Mouse (Mus musculus): ENCODE measurements around the gene Clcnka. TPM values are rescaled to one million over a fixed set of nuclear protein-coding genes. Genes with fewer than 3 reads are reported as not detected.

Gene Clcnka
- total RNA-seq, 2 experiments from 2014 or later, result 0.36 TPM; not detected in 1

GRCm38 (mm10) chr4:141389366-141390150 is 9.0 kb downstream of the Clcnka start:
- intact Hi-C loops (cut with DNase I), result no loop called here
- no peak for TF ChIP-seq CTCF (IDR thresholded peaks at IDR 0.05)
- Histone ChIP-seq H3K27ac (no peak overlapping the region), H3K4me3 (no peak overlapping the region)
- DNase-seq (ENCODE audit: extremely low spot score in 1 of 2, low spot score in 2 of 2), result no peak

- DNase-seq (ENCODE audit: extremely low spot score in 1 of 2, low spot score in 2 of 2), result no peak
- TF ChIP-seq CTCF (IDR thresholded peaks at IDR 0.05), result no peak
- no peak overlapping the region for H3K27ac ChIP-seq
- intact Hi-C loops (cut with DNase I), result no loop called here
- H3K4me3 ChIP-seq, result no peak overlapping the region
Observed at GRCm38 (mm10) chr4:141387933-141388332, 10.6 kb downstream of the Clcnka start.

- peak; percentile 43 to 77 for DNase-seq (ENCODE audit: extremely low spot score in 1 of 2, low spot score in 2 of 2)
- peak; percentile 87 for TF ChIP-seq CTCF (IDR thresholded peaks at IDR 0.05)
- Histone ChIP-seq H3K4me3 (no peak overlapping the region), H3K27ac (no peak overlapping the region)
- intact Hi-C loops (cut with DNase I), result no loop called here
Observed at GRCm38 (mm10) chr4:141387093-141387784, 11.3 kb downstream of the Clcnka start.

GRCm38 (mm10) chr4:141386150-141386549 is 12.4 kb downstream of the Clcnka start:
- H3K27ac ChIP-seq, result no peak overlapping the region
- DNase-seq (ENCODE audit: extremely low spot score in 1 of 2, low spot score in 2 of 2), result no peak
- no peak overlapping the region for H3K4me3 ChIP-seq
- TF ChIP-seq CTCF (IDR thresholded peaks at IDR 0.05), result peak; percentile 10
- intact Hi-C loops (cut with DNase I), result no loop called here

GRCm38 (mm10) chr4:141385275-141385674 is 13.2 kb downstream of the Clcnka start:
- Histone ChIP-seq H3K27ac (no peak overlapping the region), H3K4me3 (no peak overlapping the region)
- DNase-seq (ENCODE audit: extremely low spot score in 1 of 2, low spot score in 2 of 2), result no peak
- TF ChIP-seq CTCF (IDR thresholded peaks at IDR 0.05), result peak; percentile 81
- intact Hi-C loops (cut with DNase I), result loop anchor here (2.0 kb wide), 2 partner anchors 190 to 468 kb away; no protein-coding TSS in a partner anchor

GRCm38 (mm10) chr4:141382406-141382805 is 16.1 kb downstream of the Clcnka start:
- DNase-seq (ENCODE audit: extremely low spot score in 1 of 2, low spot score in 2 of 2), result no peak
- intact Hi-C loops (cut with DNase I), result no loop called here
- no peak for TF ChIP-seq CTCF (IDR thresholded peaks at IDR 0.05)
- Histone ChIP-seq H3K4me3 (no peak overlapping the region), H3K27ac (no peak overlapping the region)

GRCm38 (mm10) chr4:141379674-141380073 is 18.9 kb downstream of the Clcnka start:
- Histone ChIP-seq H3K27ac (no peak overlapping the region), H3K4me3 (no peak overlapping the region)
- TF ChIP-seq CTCF (IDR thresholded peaks at IDR 0.05), result no peak
- DNase-seq (ENCODE audit: extremely low spot score in 1 of 2, low spot score in 2 of 2), result no peak
- intact Hi-C loops (cut with DNase I), result no loop called here

- TF ChIP-seq CTCF (IDR thresholded peaks at IDR 0.05), result no peak
- no peak overlapping the region for H3K4me3 ChIP-seq
- intact Hi-C loops (cut with DNase I), result no loop called here
- no peak for DNase-seq (ENCODE audit: extremely low spot score in 1 of 2, low spot score in 2 of 2)
- no peak overlapping the region for H3K27ac ChIP-seq
Observed at GRCm38 (mm10) chr4:141372426-141372825, 26.1 kb downstream of the Clcnka start.

GRCm38 (mm10) chr4:141367997-141368791 is 30.3 kb downstream of the Clcnka start, which contains the start of gene Fam131c:
Gene Fam131c, plus strand, starts transcription at chr4:141368220.
- TF ChIP-seq CTCF (IDR thresholded peaks at IDR 0.05), result no peak
- H3K4me3 ChIP-seq, result peak within 1 kb of the TSS; percentile 51
- no peak within 1 kb of the TSS for H3K27ac ChIP-seq
- intact Hi-C loops (cut with DNase I), result no loop called here
- no peak for DNase-seq (ENCODE audit: extremely low spot score in 1 of 2, low spot score in 2 of 2)

GRCm38 (mm10) chr4:141365876-141366275 is 32.6 kb downstream of the Clcnka start:
- DNase-seq (ENCODE audit: extremely low spot score in 1 of 2, low spot score in 2 of 2), result no peak
- Histone ChIP-seq H3K4me3 (no peak overlapping the region), H3K27ac (no peak overlapping the region)
- no peak for TF ChIP-seq CTCF (IDR thresholded peaks at IDR 0.05)
- intact Hi-C loops (cut with DNase I), result no loop called here

GRCm38 (mm10) chr4:141365126-141365525 is 33.4 kb downstream of the Clcnka start:
- intact Hi-C loops (cut with DNase I), result no loop called here
- no peak for DNase-seq (ENCODE audit: extremely low spot score in 1 of 2, low spot score in 2 of 2)

More at GRCm38 (mm10) chr4:141365126-141365525, 33.4 kb downstream of the Clcnka start:
- TF ChIP-seq CTCF (IDR thresholded peaks at IDR 0.05), result no peak
- no peak overlapping the region for H3K4me3 ChIP-seq
- no peak overlapping the region for H3K27ac ChIP-seq

Data from left cerebral cortex, adult 2 months (tissue).